Comparison of ENCODE assay signal across 23 mouse cellular contexts in the genomic region with DNA sequence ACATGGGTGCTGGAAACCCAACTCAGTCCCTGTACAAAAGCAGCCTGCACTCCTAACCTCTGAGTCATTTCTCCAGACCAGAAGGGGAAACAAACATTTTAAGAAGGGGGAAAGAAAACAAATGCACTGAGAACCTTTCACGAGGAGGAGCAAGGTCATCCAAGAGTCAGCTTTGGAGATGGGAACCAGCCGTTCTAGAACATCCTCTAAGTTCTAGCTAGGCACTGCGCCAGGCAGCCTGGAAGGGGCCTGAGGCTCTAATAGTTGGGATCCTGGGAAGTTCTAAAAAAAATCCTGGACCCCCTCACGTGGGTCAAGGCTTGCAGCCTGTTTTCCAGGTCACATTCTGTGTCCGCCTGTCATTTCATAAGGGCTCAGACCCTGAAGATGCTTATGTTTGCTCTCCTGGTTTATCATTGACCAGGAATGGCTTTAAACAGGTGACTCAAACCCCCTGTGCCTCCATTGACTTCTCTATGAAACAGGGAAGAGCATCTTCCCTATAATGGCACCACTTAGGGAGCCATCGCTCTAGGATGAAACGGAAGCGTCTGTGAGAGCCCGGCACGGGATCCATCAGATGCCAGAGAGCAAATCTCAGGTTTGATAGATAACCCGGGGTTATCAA. TPM values are rescaled to one million over a fixed set of nuclear protein-coding genes. Genes with fewer than 3 reads are reported as not detected.
DNase-seq lines count a peak whose midpoint lies in the region; ATAC-seq lines count a peak whose summit lies in the region.
"Had no signal": no experiment of that assay in that cellular context is flagged by ENCODE, and none has a peak within 500 bp of the region (broad histone marks: within the 10 kb centered on the region; RNA-seq: fewer than 3 reads in every experiment).

No protein-coding gene starts in this region.

- no peaks in the 10 kb centered on the region for H3K27me3 ChIP-seq in kidney, embryonic 15.5 days
- no peaks in the 10 kb centered on the region for H3K27me3 ChIP-seq in intestine, embryonic 16.5 days (replicated peaks; ENCODE audit: control insufficient read depth, insufficient read depth, low read length)
- no peaks in the 10 kb centered on the region for H3K27me3 ChIP-seq in liver, embryonic 11.5 days (replicated peaks; ENCODE audit: control insufficient read depth, insufficient read depth, low read length)
- no peaks in the 10 kb centered on the region for H3K27me3 ChIP-seq in stomach, embryonic 15.5 days (replicated peaks)
- H3K27me3 ChIP-seq: embryonic facial prominence, embryonic 13.5 days; hindbrain, embryonic 12.5 days had no signal

- 83% methylated on average over 11 of the region's 11 CpGs for WGBS in kidney, embryonic 15.5 days
- 54% methylated on average over 11 of the region's 11 CpGs for WGBS in intestine, embryonic 16.5 days
- WGBS in liver, embryonic 11.5 days = 71% methylated on average over 11 of the region's 11 CpGs
- WGBS in stomach, embryonic 15.5 days = 66% methylated on average over 11 of the region's 11 CpGs

- H3K4me3 ChIP-seq in kidney, embryonic 15.5 days (replicated peaks) = no peak overlapping the region
- H3K4me3 ChIP-seq in intestine, embryonic 16.5 days (ENCODE audit: low read length) = 0 out of 2 replicates have a peak overlapping the region, but pooled peaks have one; percentile 0
- no peak overlapping the region for H3K4me3 ChIP-seq in liver, embryonic 11.5 days (ENCODE audit: low read depth, low read length)
- H3K4me3 ChIP-seq in stomach, embryonic 15.5 days (replicated peaks) = no peak overlapping the region
- H3K4me3 ChIP-seq: embryonic facial prominence, embryonic 13.5 days; hindbrain, embryonic 12.5 days had no signal

- peaks cover 8% of the 10 kb centered on the region; the same call in 1 of the 2 replicates for H3K4me1 ChIP-seq in kidney, embryonic 15.5 days
- H3K4me1 ChIP-seq in intestine, embryonic 16.5 days (ENCODE audit: control insufficient read depth, insufficient read depth, low read length) = no peaks in the 10 kb centered on the region
- H3K4me1 ChIP-seq in liver, embryonic 11.5 days (replicated peaks; ENCODE audit: control insufficient read depth, insufficient read depth, low read length) = peaks cover 5% of the 10 kb centered on the region; the same call in 1 of the 2 replicates
- H3K4me1 ChIP-seq in stomach, embryonic 15.5 days = peaks cover 5% of the 10 kb centered on the region
- H3K4me1 ChIP-seq: hindbrain, embryonic 12.5 days had no signal

- DNase-seq in kidney, adult 18-20 months = peak; percentile 35
- DNase-seq in liver, embryonic 11.5 days (ENCODE audit: low spot score) = no peak
- no peak for DNase-seq in right cerebral cortex, postnatal 4 days
- DNase-seq in ovary, adult 18-20 months (ENCODE audit: low spot score) = no peak
- no peak for DNase-seq in frontal cortex, postnatal 14 days (ENCODE audit: low spot score in 2 of 2)
- DNase-seq: adrenal gland, postnatal 14 days; cerebellum, postnatal 14 days; gastrocnemius, postnatal 36 days; layer of hippocampus, adult 9-11 months; thymus, adult 18-20 months had no signal

- no peak overlapping the region for H3K4me2 ChIP-seq in kidney, embryonic 15.5 days
- H3K4me2 ChIP-seq in intestine, embryonic 16.5 days (ENCODE audit: low read depth, low read length) = peak overlapping the region; percentile 34
- peak overlapping the region; percentile 26; the same call in 1 of the 2 replicates for H3K4me2 ChIP-seq in liver, embryonic 11.5 days
- H3K4me2 ChIP-seq in stomach, embryonic 15.5 days = peak overlapping the region; percentile 17; the same call in 1 of the 2 replicates
- H3K4me2 ChIP-seq: embryonic facial prominence, embryonic 13.5 days; hindbrain, embryonic 12.5 days; lung, embryonic 14.5 days; midbrain, embryonic 11.5 days had no signal

- H3K27ac ChIP-seq in kidney, embryonic 15.5 days = no peak overlapping the region
- H3K27ac ChIP-seq in intestine, embryonic 16.5 days (ENCODE audit: low read length) = 0 out of 2 replicates have a peak overlapping the region, but pooled peaks have one; percentile 25
- H3K27ac ChIP-seq in liver, embryonic 11.5 days (ENCODE audit: low read depth, low read length) = no peak overlapping the region
- H3K27ac ChIP-seq in stomach, embryonic 15.5 days = peak overlapping the region; percentile 49; the same call in 1 of the 2 replicates
- H3K27ac ChIP-seq: embryonic facial prominence, embryonic 13.5 days; hindbrain, embryonic 12.5 days; macrophage had no signal

- ATAC-seq in kidney, embryonic 15.5 days (replicated peaks; ENCODE audit: low FRiP score) = no peak
- ATAC-seq in intestine, embryonic 16.5 days = peak; percentile 86
- ATAC-seq in liver, embryonic 11.5 days (replicated peaks; ENCODE audit: low FRiP score) = no peak
- ATAC-seq in stomach, embryonic 15.5 days (ENCODE audit: insufficient read depth, low FRiP score, low read depth) = no peak
- ATAC-seq: forebrain, embryonic 14.5 days; inflammation-experienced regulatory T-cells, adult 6 months had no signal

- H3K36me3 ChIP-seq in kidney, embryonic 15.5 days = no peaks in the 10 kb centered on the region
- no peaks in the 10 kb centered on the region for H3K36me3 ChIP-seq in intestine, embryonic 16.5 days (ENCODE audit: control insufficient read depth, insufficient read depth, low read length)
- no peaks in the 10 kb centered on the region for H3K36me3 ChIP-seq in liver, embryonic 11.5 days (ENCODE audit: control insufficient read depth, insufficient read depth, low read length)
- H3K36me3 ChIP-seq in stomach, embryonic 15.5 days = no peaks in the 10 kb centered on the region
- H3K36me3 ChIP-seq: embryonic facial prominence, embryonic 13.5 days; G1E; hindbrain, embryonic 12.5 days had no signal

- no peak overlapping the region for H3K9ac ChIP-seq in kidney, embryonic 15.5 days
- H3K9ac ChIP-seq in intestine, embryonic 16.5 days (ENCODE audit: low read depth, low read length) = no peak overlapping the region
- H3K9ac ChIP-seq in liver, embryonic 11.5 days (ENCODE audit: low read depth, low read length) = no peak overlapping the region
- no peak overlapping the region for H3K9ac ChIP-seq in stomach, embryonic 15.5 days
- H3K9ac ChIP-seq: embryonic facial prominence, embryonic 13.5 days; hindbrain, embryonic 12.5 days; lung, embryonic 14.5 days had no signal

- H3K9me3 ChIP-seq in kidney, embryonic 15.5 days (replicated peaks) = no peaks in the 10 kb centered on the region
- no peaks in the 10 kb centered on the region for H3K9me3 ChIP-seq in intestine, embryonic 16.5 days (ENCODE audit: control insufficient read depth, low read length)
- H3K9me3 ChIP-seq in liver, embryonic 11.5 days (ENCODE audit: control insufficient read depth, low read length) = no peaks in the 10 kb centered on the region
- H3K9me3 ChIP-seq in stomach, embryonic 15.5 days = no peaks in the 10 kb centered on the region
- H3K9me3 ChIP-seq: embryonic facial prominence, embryonic 13.5 days; G1E; hindbrain, embryonic 12.5 days had no signal

RNA-seq across cellular contexts. Expression of a gene that starts 11.3 kb away (rescaled TPM):
- polyA plus RNA-seq in kidney, embryonic 15.5 days (2015; fragmentation: Nextera tagmentation; extraction: Ambion mirVana) = 0.10 TPM in 1 of 2 replicates, not detected in the other
- 0.11 TPM in 1 of 2 replicates, not detected in the other for polyA plus RNA-seq in intestine, embryonic 16.5 days (2015; fragmentation: Nextera tagmentation; extraction: Ambion mirVana)
- not detected in 2 replicates for polyA plus RNA-seq in liver, embryonic 11.5 days (2014; fragmentation: Nextera tagmentation; extraction: Ambion mirVana)
- 1.9 and 4.4 TPM in 2 replicates for polyA plus RNA-seq in stomach, embryonic 15.5 days (2015; fragmentation: Nextera tagmentation; extraction: Ambion mirVana)
- polyA plus RNA-seq: forebrain, embryonic 14.5 days; G1E; heart, postnatal 0 days; hindbrain, embryonic 12.5 days; limb, embryonic 11.5 days; lung, embryonic 14.5 days; midbrain, embryonic 11.5 days had no signal

RNA-seq across cellular contexts. Expression of a gene that starts 25.8 kb away (rescaled TPM):
- 2.0 TPM in 2 replicates for polyA plus RNA-seq in kidney, embryonic 15.5 days (2015; fragmentation: Nextera tagmentation; extraction: Ambion mirVana)
- 3.2 and 3.4 TPM in 2 replicates for polyA plus RNA-seq in intestine, embryonic 16.5 days (2015; fragmentation: Nextera tagmentation; extraction: Ambion mirVana)
- polyA plus RNA-seq in liver, embryonic 11.5 days (2014; fragmentation: Nextera tagmentation; extraction: Ambion mirVana) = 0.10 and 0.19 TPM in 2 replicates
- 3.8 and 4.6 TPM in 2 replicates for polyA plus RNA-seq in stomach, embryonic 15.5 days (2015; fragmentation: Nextera tagmentation; extraction: Ambion mirVana)
- polyA plus RNA-seq: G1E; inflammation-experienced regulatory T-cells, adult 6 months; macrophage; midbrain, embryonic 11.5 days had no signal

RNA-seq across cellular contexts. Expression of a gene that starts 53.0 kb away (rescaled TPM):
- 145 and 164 TPM in 2 replicates for polyA plus RNA-seq in kidney, embryonic 15.5 days (2015; fragmentation: Nextera tagmentation; extraction: Ambion mirVana)
- 96.2 and 115 TPM in 2 replicates for polyA plus RNA-seq in intestine, embryonic 16.5 days (2015; fragmentation: Nextera tagmentation; extraction: Ambion mirVana)
- polyA plus RNA-seq in liver, embryonic 11.5 days (2014; fragmentation: Nextera tagmentation; extraction: Ambion mirVana) = 153 and 156 TPM in 2 replicates
- polyA plus RNA-seq in stomach, embryonic 15.5 days (2015; fragmentation: Nextera tagmentation; extraction: Ambion mirVana) = 127 and 129 TPM in 2 replicates

Comparison
In these comparisons a context has a peak if more than half of its experiments do, and no peak if none do; other contexts are left out.
1. H3K27ac ChIP-seq: peak in intestine, embryonic 16.5 days (single experiment) and stomach, embryonic 15.5 days (single experiment); none in kidney, embryonic 15.5 days (single experiment) and liver, embryonic 11.5 days (single experiment).